Mouse (Mus musculus) neural tube, embryonic 12.5 days (tissue): ENCODE data around the gene Spaca5. TPM values are rescaled to one million over a fixed set of nuclear protein-coding genes. Genes with fewer than 3 reads are reported as not detected.

Source experiments
- ATAC-seq: fragments of 200-750 bp; cut with Nextera tagmentation; 2 replicates; pipeline ENCODE4 v1.8.0; 2017; ENCODE audit warnings: low read depth, mild to moderate bottlenecking, moderate TSS enrichment, moderate library complexity; ENCODE audit not compliant: low FRiP score
- H3K27ac ChIP-seq: fragments of 300-500 bp; sonication (generic); 2 replicates; pipeline ENCODE4 v1.5.1; 2016
- H3K27me3 ChIP-seq: fragments of 300-500 bp; sonication (generic); replicated peaks from 2 replicates; pipeline ENCODE4 v1.6.1; 2016; ENCODE audit warnings: mild to moderate bottlenecking
- H3K36me3 ChIP-seq: fragments of 300-500 bp; sonication (generic); 2 replicates; pipeline ENCODE4 v1.6.1; 2016; ENCODE audit warnings: mild to moderate bottlenecking
- H3K4me1 ChIP-seq: fragments of 300-500 bp; sonication (generic); 2 replicates; pipeline ENCODE4 v1.6.1; 2016
- H3K4me2 ChIP-seq: fragments of 300-500 bp; sonication (generic); replicated peaks from 2 replicates; pipeline ENCODE4 v1.6.1; 2016; ENCODE audit warnings: mild to moderate bottlenecking
- H3K4me3 ChIP-seq: fragments of 300-500 bp; sonication (generic); 2 replicates; pipeline ENCODE4 v1.5.1; 2016
- H3K9ac ChIP-seq: fragments of 300-500 bp; sonication (generic); 2 replicates; pipeline ENCODE4 v1.6.1; 2016; ENCODE audit warnings: mild to moderate bottlenecking
- H3K9me3 ChIP-seq: fragments of 300-500 bp; sonication (generic); 2 replicates; pipeline ENCODE4 v1.6.1; 2016; ENCODE audit warnings: mild to moderate bottlenecking
- WGBS: fragments of 180-500 bp; shearing (Covaris S2); methylation state at CpG from one replicate; pipeline ENCODE4 v1.1.7; 2016; 5-methylcytosine and 5-hydroxymethylcytosine counted together
- polyA plus RNA-seq: library from polyadenylated mRNA; unstranded; fragments of >200 nt; fragmentation: Nextera tagmentation; extraction: Ambion mirVana; gene quantifications from 2 replicates; pipeline ENCODE4 v1.2.1, GENCODE M21; 2016

Gene Spaca5
- not detected in 2 replicates for polyA plus RNA-seq

GRCm38 (mm10) chrX:21068106-21068505 lies at the start of gene Spaca5:
Spaca5 (plus strand) TSS chrX:21068406.
- no peaks in the 10 kb centered on the region for H3K9me3 ChIP-seq
- no peaks in the 10 kb centered on the region for H3K4me1 ChIP-seq
- no peak within 1 kb of the TSS for H3K27ac ChIP-seq
- no peak within 1 kb of the TSS for H3K4me2 ChIP-seq
- H3K9ac ChIP-seq = no peak within 1 kb of the TSS
- no peak within 1 kb of the TSS for H3K4me3 ChIP-seq
- no peak for ATAC-seq
- H3K36me3 ChIP-seq = no peaks in the 10 kb centered on the region
- no peaks in the 10 kb centered on the region for H3K27me3 ChIP-seq

GRCm38 (mm10) chrX:21061460-21061859 lies 6.7 kb upstream of the Spaca5 start:
- H3K9me3 ChIP-seq = no peaks in the 10 kb centered on the region
- no peaks in the 10 kb centered on the region for H3K4me1 ChIP-seq
- H3K9ac ChIP-seq = peak overlapping the region; percentile 38; the same call in 1 of the 2 replicates
- H3K27ac ChIP-seq = no peak overlapping the region
- peak; percentile 70 for ATAC-seq
- H3K4me3 ChIP-seq = peak overlapping the region; percentile 45
- H3K27me3 ChIP-seq = no peaks in the 10 kb centered on the region
- H3K4me2 ChIP-seq = peak overlapping the region; percentile 56
- no peaks in the 10 kb centered on the region for H3K36me3 ChIP-seq
- 31% methylated on average over 9 of the region's 9 CpGs for WGBS

- H3K9ac ChIP-seq = peak within 1 kb of the TSS; percentile 38; the same call in 1 of the 2 replicates
- no peaks in the 10 kb centered on the region for H3K27me3 ChIP-seq
- WGBS = 20% methylated on average over 25 of the region's 25 CpGs
- no peaks in the 10 kb centered on the region for H3K4me1 ChIP-seq
- no peak within 1 kb of the TSS for H3K27ac ChIP-seq
- H3K9me3 ChIP-seq = no peaks in the 10 kb centered on the region
- H3K4me3 ChIP-seq = peak within 1 kb of the TSS; percentile 45
- ATAC-seq = peak; percentile 96
- peak within 1 kb of the TSS; percentile 56 for H3K4me2 ChIP-seq
- H3K36me3 ChIP-seq = no peaks in the 10 kb centered on the region
Measured at GRCm38 (mm10) chrX:21061866-21062543, 6.2 kb upstream of the Spaca5 start, which contains the start of gene Zfp182. Zfp182 (minus strand) TSS chrX:21062316.

DNA sequence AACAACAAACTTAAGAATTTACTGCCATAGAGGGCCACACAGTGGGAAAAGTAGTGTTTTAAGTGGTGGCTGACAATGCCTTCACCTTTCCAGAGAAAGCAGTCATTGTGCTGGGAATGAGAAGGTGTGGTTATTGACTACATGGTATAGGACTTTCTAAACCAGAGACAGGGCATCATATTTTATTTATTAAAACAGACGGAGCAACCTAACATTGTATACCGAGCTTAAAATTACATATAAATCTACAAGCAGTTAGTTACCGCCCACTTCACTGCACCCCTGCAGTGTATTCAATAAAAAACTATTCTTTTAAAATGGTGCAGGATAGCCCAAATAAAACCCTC lies 5.7 kb upstream of the Spaca5 start:
- Histone ChIP-seq H3K27me3 (no peaks in the 10 kb centered on the region), H3K9me3 (no peaks in the 10 kb centered on the region), H3K4me3 (peak overlapping the region; percentile 45; the same call in 1 of the 2 replicates), H3K4me1 (no peaks in the 10 kb centered on the region), H3K9ac (no peak overlapping the region), H3K36me3 (no peaks in the 10 kb centered on the region), H3K4me2 (peak overlapping the region; percentile 43), H3K27ac (no peak overlapping the region)
- ATAC-seq = peak; percentile 31
- 64% methylated on average over 3 of the region's 3 CpGs for WGBS

DNA sequence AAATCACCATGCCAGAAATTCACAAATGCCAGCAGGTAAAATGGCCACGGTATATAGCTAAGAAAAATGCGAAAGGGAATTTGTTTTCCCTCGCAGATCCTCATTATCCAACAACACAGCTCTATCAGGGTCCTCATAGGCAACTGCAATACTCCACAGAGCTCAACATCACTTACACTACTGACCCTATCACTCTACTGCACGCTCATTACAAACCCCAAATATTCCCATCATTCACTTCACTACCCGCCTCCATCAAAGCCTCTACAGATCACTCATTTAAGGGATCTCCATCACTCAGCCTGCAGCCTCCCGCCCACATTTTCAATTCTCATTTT lies 20.4 kb downstream of the Spaca5 start:
- H3K4me2 ChIP-seq = peak overlapping the region; percentile 52
- ATAC-seq = peak; percentile 43; the same call in 1 of the 2 replicates
- 0 out of 2 replicates have a peak, but pooled peaks cover 2% of the 10 kb centered on the region for H3K36me3 ChIP-seq
- peak overlapping the region; percentile 6; the same call in 1 of the 2 replicates for H3K9ac ChIP-seq
- H3K4me3 ChIP-seq = peak overlapping the region; percentile 34
- no peaks in the 10 kb centered on the region for H3K27me3 ChIP-seq
- no peaks in the 10 kb centered on the region for H3K9me3 ChIP-seq
- 33% methylated on average over 6 of the region's 6 CpGs for WGBS
- no peak overlapping the region for H3K27ac ChIP-seq
- H3K4me1 ChIP-seq = no peaks in the 10 kb centered on the region

DNA sequence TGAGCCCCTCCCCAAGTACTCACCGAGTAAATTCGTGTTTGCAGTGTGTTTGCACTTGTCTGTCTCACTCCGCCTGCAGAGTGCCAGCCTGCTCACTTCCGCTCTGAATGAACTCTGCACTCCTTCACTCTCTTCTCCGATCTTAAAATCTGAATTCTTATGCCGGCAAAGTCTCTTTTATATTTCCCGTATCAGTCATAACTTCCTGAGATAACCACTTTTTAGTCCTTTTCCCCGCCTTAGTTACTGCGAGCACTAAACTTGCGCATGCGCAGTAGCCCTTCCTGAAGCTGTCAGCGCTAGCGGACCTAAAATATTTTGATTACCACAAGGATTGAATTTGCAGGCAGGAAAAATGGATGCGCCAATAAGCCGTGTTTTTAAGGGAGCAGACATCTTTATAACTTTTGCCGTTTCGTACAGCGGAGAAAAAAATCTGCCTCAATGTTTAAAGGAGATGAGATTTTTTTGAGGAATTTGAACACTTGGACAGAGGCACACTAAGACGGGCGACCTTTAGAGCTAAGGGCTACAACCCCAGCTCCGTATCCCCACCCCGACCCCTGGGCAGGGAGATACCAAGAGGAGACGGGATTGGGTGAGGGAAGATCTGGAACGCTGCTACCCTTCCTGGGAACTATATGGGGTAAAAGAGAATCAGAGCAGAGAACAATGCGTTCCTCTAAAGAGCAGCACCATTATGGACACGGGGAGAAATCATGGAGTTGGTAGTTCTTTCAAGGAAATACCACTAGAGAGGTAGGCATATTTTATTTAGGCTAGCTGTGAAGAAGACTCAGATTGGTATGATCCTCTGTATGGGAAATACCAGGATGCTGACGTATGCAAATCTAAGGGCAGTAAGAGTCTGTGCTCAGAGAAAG lies 21.0 kb downstream of the Spaca5 start, which contains the start of gene Zfp300:
Gene Zfp300, minus strand, starts transcription at position 545 of the 884 bp plus-strand sequence.
- ATAC-seq = peak; percentile 94
- Histone ChIP-seq H3K4me3 (peak within 1 kb of the TSS; percentile 34), H3K27ac (peak within 1 kb of the TSS; percentile 37; the same call in 1 of the 2 replicates), H3K27me3 (no peaks in the 10 kb centered on the region), H3K9ac (peak within 1 kb of the TSS; percentile 6; the same call in 1 of the 2 replicates), H3K4me1 (no peaks in the 10 kb centered on the region), H3K36me3 (no peaks in the 10 kb centered on the region), H3K9me3 (no peaks in the 10 kb centered on the region), H3K4me2 (peak within 1 kb of the TSS; percentile 52)
- 19% methylated on average over 27 of the region's 27 CpGs for WGBS

- Histone ChIP-seq H3K4me1 (no peaks in the 10 kb centered on the region), H3K4me3 (peak overlapping the region; percentile 34; the same call in 1 of the 2 replicates), H3K9me3 (no peaks in the 10 kb centered on the region), H3K27ac (no peak overlapping the region), H3K9ac (no peak overlapping the region), H3K27me3 (no peaks in the 10 kb centered on the region), H3K36me3 (no peaks in the 10 kb centered on the region), H3K4me2 (peak overlapping the region; percentile 52)
- WGBS = 49% methylated on average over 7 of the region's 7 CpGs
- peak; percentile 42 for ATAC-seq
Measured at GRCm38 (mm10) chrX:21089867-21090239, 21.6 kb downstream of the Spaca5 start.

GRCm38 (mm10) chrX:21115520-21115919 lies 47.3 kb downstream of the Spaca5 start, which contains the start of gene Ssxa1:
Ssxa1 (plus strand) TSS chrX:21115820.
- no peak within 1 kb of the TSS for H3K4me3 ChIP-seq
- no peak for ATAC-seq
- no peaks in the 10 kb centered on the region for H3K4me1 ChIP-seq
- no peaks in the 10 kb centered on the region for H3K27me3 ChIP-seq
- H3K36me3 ChIP-seq = no peaks in the 10 kb centered on the region
- no peak within 1 kb of the TSS for H3K27ac ChIP-seq
- 84% methylated on average over 4 of the region's 4 CpGs for WGBS
- no peaks in the 10 kb centered on the region for H3K9me3 ChIP-seq
- H3K4me2 ChIP-seq = no peak within 1 kb of the TSS
- H3K9ac ChIP-seq = no peak within 1 kb of the TSS

Other genes starting within 250 kb of the Spaca5 start
- gene Timp1, start 198.2 kb upstream of the Spaca5 start, polyA plus RNA-seq = 6.1 and 7.8 TPM in 2 replicates
- gene Syn1, start 147.4 kb upstream of the Spaca5 start, polyA plus RNA-seq = 22.7 and 34.1 TPM in 2 replicates
- gene Cfp, start 136.9 kb upstream of the Spaca5 start, polyA plus RNA-seq = 3.3 and 5.8 TPM in 2 replicates
- 15.0 and 15.9 TPM in 2 replicates for gene Elk1, start 117.8 kb upstream of the Spaca5 start, polyA plus RNA-seq
- 54.2 and 58.4 TPM in 2 replicates for gene Uxt, start 106.4 kb upstream of the Spaca5 start, polyA plus RNA-seq
- 7.4 and 8.2 TPM in 2 replicates for gene Zfp182, start 6.1 kb upstream of the Spaca5 start, polyA plus RNA-seq
- 2.8 and 3.1 TPM in 2 replicates for gene Zfp300, start 21.1 kb downstream of the Spaca5 start, polyA plus RNA-seq
- gene Ssxa1, start 47.4 kb downstream of the Spaca5 start, polyA plus RNA-seq = not detected in 2 replicates
- not detected in 2 replicates for gene Gm21876, start 107.2 kb downstream of the Spaca5 start, polyA plus RNA-seq